Mouse (Mus musculus) heart, adult 18-20 months (tissue): ENCODE measurements around the gene Olfr1420. TPM values are rescaled to one million over a fixed set of nuclear protein-coding genes. Genes with fewer than 3 reads are reported as not detected.

ENCODE experiments used
- microRNA-seq, 2 experiments: library from miRNA; unstranded; fragments of <30 nt; microRNA quantifications; one replicate each; pipeline ENCODE4 v1.2.0; 2022
- total RNA-seq, 2 experiments: library from RNA; stranded (reverse); gene quantifications; 2 replicates each; pipeline ENCODE4 v1.2.3; 2021

Gene Olfr1420
- total RNA-seq, 2 experiments from 2014 or later: not detected

Small RNA genes lying within 50 kb of the gene (microRNA-seq; reads per million reads assigned to microRNA genes)
- 1.9 reads per million in 2 experiments for gene Mir6994

Other genes starting within 250 kb of the Olfr1420 start
- gene Ms4a3, start 245.7 kb upstream of the Olfr1420 start, total RNA-seq: not detected
- not detected for gene Oosp2, start 226.0 kb upstream of the Olfr1420 start, total RNA-seq
- not detected for gene Oosp1, start 195.4 kb upstream of the Olfr1420 start, total RNA-seq
- gene Oosp3, start 189.5 kb upstream of the Olfr1420 start, total RNA-seq: not detected
- not detected for gene Gif, start 139.0 kb upstream of the Olfr1420 start, total RNA-seq
- 100 to 1,000 TPM; 113 to 120 TPM for gene Mrpl16, start 116.2 kb upstream of the Olfr1420 start, total RNA-seq
- 1 to 10 TPM; 3.5 to 4.5 TPM for gene Stx3, start 67.2 kb upstream of the Olfr1420 start, total RNA-seq
- gene Olfr1417, start 47.3 kb upstream of the Olfr1420 start, total RNA-seq: not detected
- gene Olfr1418, start 25.5 kb upstream of the Olfr1420 start, total RNA-seq: not detected
- not detected for gene Olfr1419, start 11.5 kb upstream of the Olfr1420 start, total RNA-seq
- 10 to 100 TPM; 24.7 to 27.3 TPM for gene Patl1, start 25.8 kb downstream of the Olfr1420 start, total RNA-seq
- gene Osbp, start 79.4 kb downstream of the Olfr1420 start, total RNA-seq: 10 to 100 TPM; 97.2 to 99.2 TPM
- gene Olfr1423, start 154.8 kb downstream of the Olfr1420 start, total RNA-seq: not detected
- not detected for gene Olfr1424, start 176.1 kb downstream of the Olfr1420 start, total RNA-seq
- not detected for gene Olfr1425, start 191.2 kb downstream of the Olfr1420 start, total RNA-seq
- not detected for gene Olfr1426, start 205.4 kb downstream of the Olfr1420 start, total RNA-seq
- not detected for gene Olfr1427, start 216.8 kb downstream of the Olfr1420 start, total RNA-seq
- not detected for gene Olfr1428, start 229.3 kb downstream of the Olfr1420 start, total RNA-seq
- gene Olfr76, start 236.6 kb downstream of the Olfr1420 start, total RNA-seq: not detected